Mouse (Mus musculus) cerebellum, postnatal 36 days (tissue): ENCODE measurements around the gene Slc25a44.
A peak's percentile ranks its signal among the peaks of the same experiment; 100 is the strongest.

ENCODE experiments used
- DNase-seq, 2 experiments: peaks; one replicate each; pipeline ENCODE4 v3.0.0; 2021 to 2022; ENCODE audit warnings: mixed read lengths in 2 of 2

Gene Slc25a44

DNA sequence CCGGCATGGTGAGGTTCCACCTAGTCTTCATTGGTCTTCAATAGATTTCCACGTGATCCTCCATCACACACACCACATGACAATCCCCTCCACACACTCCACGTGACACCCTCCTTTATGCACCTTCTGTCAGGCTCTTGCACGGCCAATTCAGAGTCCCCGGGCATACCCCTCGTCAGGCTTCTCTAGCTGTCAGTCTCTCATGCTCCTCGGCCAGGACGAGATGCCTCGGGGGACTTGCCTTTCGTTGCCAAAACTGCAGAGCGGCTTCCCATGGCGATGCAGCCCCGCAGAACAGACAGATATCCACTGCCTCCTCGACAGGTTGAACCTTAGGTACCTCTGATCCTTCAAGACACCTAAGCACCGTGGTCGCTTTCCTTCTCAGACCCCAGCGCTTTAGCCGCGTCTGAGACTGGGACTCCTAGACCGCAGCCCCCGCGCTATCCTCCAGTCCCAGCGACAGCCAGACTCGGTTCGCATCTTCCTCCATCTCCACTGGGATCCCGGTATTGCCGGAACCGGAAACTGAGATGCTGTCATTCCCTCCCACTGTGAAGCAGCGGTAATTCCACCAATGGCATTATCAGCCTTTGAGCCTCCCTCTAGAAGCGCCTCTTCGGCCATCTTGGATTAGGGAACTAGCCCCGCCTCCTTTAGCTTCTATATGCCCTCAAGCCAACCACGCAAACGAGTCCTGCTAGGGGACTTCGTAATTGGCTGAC, at the start of gene Slc25a44:
Slc25a44 (minus strand) TSS at position 535 of the 725 bp plus-strand sequence.
- peak; percentile 92 to 95 for DNase-seq

DNA sequence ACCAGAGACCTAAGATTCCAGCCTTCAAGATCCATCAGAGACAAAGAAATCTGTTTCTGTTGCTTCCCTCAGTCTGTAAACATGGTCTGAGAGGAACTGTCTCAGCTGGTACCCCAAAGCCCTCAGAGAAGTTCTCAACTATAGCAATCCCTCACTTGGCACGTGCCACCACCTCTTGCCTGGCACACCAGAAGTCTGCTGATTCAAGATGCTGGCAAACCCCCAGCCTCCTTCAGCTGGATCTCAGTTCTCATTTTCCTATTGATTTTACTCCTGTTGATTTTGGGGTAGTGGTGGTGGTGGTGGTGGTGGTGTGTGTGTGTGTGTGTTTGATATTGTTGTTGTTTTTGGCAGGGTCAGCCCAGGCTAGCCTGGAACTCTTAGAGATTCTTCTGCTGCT, 48.6 kb upstream of the Slc25a44 start:
- no peak for DNase-seq

DNA sequence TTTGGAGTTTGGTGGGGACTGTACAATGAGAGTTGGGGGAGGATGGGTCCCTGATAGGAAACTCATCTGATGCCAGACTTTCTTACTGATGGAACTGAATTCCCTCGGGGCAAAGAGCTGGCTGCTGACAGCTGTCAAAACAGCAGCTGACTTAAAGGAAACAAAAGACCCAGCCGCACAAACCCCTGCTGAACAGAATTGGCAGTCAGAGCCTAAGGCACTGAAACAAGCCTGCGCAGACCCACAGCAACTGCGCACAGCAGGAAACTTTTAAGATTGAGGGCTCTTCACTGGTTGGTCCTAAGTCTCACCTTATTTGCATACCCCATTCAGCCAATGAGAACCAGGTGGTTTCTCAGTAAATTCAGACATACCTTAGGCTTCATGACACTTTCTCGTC, 48.1 kb upstream of the Slc25a44 start:
- DNase-seq = no peak

DNA sequence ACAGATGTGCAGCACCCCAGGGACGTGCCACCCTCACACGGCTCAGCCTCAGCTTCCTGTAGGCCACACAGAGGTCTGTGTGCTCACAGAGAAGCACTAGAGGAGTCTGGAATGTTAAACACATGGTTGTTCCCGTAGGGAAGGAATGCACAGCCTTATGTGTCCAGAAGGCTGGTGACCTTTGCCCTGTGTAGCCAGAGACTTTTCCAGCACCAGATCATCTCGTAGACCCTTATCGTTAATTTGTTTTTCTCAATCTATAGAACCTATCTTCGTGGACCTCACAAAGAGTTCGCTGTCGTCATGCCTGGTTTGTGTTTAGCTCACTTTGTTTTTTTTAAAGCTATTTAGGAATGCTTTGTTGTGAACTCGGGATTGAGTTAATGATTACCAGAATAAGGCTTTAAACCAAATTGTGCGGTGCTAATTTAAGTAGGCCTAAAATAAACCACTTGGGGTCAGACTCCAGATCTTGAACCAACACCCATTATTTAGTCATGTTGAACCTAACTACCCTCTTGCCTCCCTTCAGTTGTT, 46.1 kb upstream of the Slc25a44 start:
- DNase-seq = no peak

DNA sequence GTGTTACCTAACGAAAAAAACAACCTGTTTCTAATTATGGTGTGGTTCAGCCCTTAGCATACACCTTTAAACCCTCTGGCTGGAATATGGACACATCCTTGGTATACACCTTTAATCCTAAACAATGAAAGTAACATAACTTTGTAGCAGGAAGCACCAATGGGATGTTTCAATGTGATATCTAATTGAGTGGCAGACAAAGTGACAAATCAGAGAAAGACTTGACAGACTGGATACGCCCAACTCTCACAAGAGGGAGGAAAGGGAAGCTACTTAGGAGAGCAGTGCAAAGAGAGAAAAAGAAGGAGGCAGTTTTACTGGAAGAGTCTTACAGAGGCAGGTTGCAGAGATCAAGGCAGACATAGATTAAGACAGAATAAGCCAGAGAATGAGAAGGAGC, 44.5 kb upstream of the Slc25a44 start:
- no peak for DNase-seq

DNA sequence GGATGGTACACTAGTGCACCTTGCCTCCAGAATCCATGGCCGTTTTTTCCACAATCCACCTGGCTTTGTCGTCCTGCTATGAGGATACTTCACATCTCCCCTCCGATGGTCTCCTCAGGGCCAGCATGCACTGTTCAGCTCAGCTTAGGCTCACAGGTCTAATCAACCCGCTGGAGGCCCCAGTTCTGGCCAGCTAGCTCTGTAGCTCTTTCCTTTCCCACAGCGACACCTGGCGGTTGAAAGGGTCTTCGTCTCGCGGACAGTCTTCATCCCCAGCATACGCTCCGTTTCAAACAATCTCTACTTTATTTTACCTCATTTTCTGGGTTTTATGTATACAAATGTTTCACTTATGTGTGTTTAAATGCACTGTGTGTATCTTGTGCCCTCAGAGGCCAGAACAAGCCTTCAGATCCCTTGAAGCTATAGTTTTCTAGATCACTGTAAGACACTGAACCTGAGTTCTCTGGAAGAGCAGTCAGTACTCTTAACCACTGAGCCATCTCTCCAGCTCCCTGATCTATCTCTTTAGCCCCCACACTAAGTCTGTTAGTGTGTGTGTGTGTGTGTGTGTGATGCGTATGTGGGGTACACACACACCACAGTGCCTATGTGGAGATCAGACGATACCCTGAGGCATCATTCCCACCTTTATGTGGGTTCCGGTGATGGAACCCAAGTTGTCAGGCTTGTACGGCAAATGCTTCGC, 42.3 kb upstream of the Slc25a44 start:
- DNase-seq = peak; percentile 88 to 93

DNA sequence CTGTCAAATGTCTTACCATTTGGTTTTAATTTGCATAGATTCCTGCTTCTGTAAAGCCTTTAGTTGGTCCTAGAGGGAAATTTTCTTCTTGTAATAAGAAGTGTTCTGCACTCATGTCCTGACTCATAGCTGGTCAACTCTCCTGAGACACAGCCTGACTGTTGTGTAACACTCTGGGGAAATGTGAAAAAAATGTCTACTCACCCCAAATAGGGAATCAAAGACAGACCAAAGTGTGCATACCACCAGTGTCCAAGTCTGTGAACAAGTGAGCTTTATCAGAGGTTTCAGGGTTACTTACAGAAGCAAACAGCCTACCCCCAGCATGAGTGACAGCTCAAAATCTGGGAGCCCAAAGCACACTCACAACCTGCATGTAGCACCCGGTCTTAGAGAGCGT, 40.2 kb upstream of the Slc25a44 start:
- no peak for DNase-seq

DNA sequence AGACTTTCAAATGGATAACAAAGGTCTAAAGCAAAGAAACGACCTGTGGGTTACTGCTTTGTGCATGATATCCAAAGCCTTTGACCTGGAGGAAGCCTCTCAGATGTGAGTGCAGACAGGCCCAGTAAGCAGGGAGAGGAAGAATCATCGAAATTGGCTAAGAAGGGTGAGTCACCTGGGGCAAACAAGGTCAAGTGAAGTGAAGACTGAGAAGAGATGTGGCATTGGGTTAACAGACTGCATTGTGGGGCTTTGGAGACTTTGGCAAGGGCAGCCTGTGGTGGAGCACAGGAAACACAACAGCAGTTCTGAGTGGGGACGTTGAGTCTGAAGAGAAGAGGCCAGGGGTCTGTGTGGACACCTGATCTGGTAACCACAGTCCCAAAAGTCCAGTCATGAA, 39.5 kb upstream of the Slc25a44 start:
- no peak for DNase-seq

DNA sequence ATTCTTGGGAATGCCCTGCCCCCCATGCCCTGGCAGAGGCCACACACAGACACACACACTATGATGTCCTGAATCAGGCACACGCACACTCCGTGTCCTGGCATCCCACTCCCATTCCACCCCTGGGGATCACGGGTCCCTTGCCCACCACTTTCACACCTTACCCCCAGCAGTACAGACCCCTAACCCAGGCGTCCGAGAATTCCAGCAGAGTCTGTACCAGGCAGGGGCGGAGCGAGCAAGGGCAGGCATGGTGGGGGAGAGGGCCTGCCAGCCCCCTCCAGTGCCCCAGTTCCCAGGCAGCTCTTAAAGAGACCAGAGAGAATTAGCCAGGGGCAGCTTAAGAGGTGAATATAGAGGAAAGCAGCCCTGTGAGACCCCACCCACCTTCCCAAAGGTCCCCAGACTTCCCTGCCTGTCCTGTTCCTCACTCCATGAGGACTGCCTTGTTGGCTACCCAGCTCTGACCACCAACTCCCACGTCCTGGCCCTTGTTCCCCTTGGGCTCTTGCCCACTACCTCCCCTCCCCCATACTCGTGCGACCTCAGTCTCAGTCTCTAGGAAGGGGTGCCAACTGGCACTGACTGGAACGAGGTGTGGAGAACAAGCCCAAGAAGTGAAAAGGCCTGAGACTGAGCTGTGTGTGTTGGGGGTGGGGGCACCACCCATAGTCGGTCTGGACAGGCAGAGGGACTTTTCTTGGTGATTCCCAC, 36.2 kb upstream of the Slc25a44 start, which contains the start of gene Sema4a:
Sema4a (minus strand) TSS at position 200 of the 714 bp plus-strand sequence.
- DNase-seq = no peak

DNA sequence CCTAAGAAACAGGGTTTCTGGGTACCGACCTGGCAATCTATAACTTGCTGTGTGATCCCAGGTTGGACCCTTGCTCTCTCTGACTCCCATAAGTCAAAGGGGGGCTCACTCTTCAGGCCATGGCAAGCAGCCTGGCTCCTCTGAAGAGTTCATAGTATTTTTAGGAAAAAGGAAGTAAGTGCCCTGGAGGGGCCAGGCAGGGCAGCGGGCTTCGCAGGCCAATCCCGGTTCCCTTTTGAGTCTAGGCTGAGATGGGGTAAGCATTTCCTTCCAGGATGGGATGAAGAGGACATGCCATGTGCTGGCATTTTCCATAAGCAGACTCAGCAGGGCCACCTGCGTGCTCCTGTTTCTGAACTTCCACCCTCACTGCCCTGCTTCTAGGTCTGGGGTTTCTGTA, 35.1 kb upstream of the Slc25a44 start:
- no peak for DNase-seq

DNA sequence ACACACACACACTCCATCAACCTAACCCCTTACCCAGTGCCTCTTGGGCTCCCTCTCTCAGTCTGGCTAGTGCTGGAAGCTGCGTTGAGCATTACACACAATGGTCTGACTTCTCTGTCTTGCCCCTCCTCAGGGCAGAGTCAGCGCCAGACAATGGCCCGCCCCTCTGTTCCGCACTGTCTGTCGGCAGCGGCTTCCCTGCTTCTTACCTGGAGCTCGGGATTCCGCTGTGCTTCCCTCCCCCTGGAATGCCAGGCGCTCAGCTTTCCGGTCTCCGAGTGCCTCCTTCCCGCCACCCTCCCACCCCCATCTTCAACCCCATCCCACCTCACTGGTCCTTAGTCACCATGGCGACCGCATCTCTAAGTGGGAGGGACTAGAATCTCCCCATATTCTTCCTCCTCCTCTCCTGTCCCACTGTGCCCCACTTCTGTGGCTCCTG, 33.9 kb upstream of the Slc25a44 start:
- DNase-seq = no peak

DNA sequence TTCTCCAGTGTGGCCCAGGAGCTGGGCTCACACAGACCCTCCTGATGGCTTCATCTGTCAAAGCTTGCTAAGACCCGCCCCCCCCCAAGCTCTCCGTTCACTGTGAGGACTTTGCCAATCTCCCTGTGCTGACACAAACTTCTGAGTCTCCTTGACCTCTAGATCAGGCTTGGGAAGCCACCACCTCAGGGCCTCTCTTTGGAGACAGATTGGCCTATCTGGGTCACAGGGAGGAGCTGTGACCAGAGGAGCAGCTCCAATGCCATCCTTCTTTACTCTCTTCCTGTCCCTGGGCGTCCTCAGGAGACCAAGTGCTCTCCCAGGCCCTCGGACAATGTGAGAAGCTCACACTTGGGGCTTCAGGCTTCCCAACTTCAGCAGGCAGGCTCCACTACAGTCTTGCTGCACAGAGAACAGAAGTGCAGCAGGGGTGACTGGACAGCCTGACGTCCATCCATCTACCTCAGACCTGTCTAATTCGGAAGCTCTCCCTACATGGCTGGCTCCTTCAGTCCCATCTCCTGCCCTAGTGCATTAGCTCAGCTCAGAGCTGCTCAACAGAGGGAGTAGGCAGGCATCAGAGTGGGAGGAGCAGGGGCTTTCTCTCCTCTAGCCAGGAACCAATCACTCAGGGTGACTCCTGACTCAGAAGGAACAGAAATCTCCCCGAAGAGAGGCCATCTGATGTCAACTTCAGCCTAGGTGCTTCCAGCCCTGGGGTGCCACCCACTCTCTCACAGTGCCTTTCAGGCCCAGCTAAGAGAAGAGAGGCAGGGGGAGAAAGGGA, 32.0 kb upstream of the Slc25a44 start:
- no peak for DNase-seq

DNA sequence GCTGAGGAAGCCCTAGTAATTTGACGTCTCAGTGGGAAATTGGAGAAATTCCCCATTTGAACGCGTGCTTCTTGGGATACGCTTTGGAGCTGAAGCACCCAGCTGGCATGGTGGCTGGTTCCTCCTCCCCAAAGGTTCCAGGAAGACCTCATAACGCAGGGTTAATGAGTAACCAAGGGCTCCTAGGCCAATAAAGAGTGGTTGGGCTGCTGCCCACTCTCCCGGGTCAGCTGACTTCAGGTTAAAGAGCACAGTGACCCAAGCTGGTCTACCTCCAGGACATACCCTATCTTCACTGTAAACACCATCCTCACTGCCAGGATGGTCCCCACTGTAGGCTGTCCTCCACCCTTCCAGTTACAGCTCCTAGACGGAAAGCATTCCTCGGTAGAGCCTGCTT, 31.4 kb upstream of the Slc25a44 start:
- DNase-seq = no peak

DNA sequence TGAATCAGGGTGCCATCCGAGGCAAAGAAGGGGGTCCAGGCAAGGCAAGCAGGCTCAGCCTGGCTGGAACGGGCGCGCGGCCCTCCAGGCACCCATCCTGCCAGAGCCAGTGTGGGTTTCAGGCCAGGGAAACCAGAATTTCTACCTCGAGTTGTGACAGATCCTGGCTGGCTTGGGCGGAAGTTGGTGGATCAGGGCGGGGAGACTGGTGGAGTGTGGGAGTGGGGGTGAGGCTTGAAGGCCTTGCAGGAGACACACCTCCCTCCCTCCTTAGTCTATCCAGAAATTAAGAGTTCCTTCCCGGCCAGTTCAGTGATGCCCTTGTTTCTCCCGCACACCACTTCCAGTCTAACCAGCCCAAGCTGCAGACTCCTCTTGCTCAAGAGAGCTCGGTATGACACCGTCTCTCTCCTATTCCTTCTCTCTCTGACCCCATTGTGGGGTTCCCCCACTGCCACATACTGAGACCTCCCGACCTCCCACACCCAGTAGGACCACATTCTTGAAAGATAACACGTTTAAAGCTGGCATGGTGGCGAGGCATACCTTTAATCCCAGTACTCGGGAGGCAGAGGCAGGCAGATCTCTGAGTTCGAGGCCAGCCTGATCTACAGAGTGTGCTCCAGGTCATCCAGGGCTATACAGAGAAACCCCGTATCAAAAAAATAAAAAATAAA, 30.8 kb upstream of the Slc25a44 start:
- DNase-seq = no peak

DNA sequence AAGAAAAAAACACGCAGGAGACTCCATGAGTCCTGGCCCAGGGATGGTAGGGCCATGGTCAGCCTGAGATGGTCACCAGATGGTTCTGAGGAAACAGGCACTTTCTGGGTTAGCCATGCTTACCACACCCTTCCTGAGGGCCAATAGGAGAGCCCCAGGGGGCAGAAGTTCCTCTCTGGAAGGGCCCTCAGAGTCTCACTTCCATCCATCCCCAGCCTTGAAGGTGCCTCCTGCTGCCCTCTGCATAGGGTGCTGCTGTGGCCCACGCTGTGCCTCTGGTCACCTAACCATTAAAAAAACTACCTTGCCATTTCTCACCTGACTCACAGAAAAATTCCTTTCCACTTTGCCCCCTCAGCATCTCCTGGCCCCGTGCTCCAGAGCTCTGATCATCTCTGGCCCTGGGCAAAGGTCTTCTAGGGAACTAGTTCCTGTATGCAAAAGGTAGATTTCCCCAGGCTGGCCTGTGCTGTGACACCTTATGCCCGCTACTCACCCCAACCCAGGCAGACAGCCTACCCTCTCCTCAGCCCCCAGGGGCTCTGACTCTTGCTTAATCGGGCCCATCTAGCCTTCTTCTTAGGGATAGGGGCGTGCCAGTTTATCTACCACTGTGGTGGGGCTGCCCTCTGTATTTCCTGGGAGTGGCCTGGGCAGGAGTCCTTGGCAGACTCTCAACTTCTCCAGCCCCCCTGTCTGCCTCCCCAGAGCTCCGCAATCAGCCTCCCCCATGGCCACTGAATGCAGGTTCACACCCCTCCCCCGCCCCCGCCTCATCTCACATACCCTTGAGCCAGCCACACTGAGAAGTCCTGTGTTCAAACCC, 30.0 kb upstream of the Slc25a44 start:
- no peak for DNase-seq

DNA sequence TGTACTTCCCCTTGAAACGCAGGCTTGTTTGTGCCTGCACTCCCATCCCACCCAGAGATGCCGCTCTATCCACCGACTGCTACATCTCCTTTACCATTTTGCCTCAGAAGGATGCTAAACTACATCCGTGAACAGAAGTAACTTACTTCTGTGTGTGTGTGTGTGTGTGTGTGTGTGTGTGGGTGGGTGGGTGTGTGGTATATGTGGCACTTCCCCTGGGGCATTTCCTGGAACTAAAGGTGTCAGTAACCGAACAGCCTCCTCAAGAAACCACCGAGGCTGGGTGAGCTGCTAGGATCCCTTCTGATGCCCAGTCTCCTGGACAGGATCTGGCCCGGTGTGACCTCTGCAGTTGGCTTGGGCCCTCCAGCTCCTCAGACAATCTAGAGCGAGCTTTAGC, 29.0 kb upstream of the Slc25a44 start:
- DNase-seq = no peak

DNA sequence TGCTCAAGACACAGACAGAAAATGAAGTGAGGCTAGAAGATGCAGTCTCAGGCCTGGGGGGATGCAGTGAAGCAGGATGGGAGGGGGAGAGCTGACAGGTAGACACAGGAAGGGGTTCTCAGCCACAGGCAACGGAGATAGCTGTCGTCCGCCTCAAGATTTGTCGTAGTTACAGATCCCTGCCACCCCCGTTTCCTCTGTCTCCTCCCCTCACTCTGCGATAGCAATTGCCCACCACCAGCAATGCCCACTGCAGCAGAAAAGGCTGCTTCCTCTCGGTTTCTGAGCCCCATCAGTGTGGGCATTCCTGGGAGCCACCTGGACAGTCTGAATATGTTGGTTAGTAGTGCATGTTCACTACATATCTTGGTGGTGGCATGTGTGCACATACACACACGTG, 28.4 kb upstream of the Slc25a44 start:
- no peak for DNase-seq

DNA sequence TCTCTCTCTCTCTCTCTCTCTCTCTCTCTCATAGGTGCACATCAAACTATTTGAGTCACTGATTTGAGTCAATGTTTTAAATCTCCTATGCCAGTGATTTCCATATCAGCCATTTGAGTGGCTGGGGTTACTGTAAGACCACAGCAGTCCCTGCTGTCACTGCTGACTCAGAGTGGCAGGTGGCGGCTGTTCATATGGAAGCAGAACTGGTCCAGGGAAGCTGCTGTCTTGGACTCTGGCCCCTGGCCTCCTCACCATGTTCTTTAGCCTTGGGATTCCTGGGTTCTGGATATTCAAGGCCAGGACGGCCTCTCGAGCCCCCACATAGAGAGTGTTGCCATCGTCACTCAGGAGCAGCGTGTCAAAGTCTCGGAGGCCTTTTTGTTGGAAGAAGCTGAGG, 27.8 kb upstream of the Slc25a44 start:
- peak; percentile 39 to 50 for DNase-seq

DNA sequence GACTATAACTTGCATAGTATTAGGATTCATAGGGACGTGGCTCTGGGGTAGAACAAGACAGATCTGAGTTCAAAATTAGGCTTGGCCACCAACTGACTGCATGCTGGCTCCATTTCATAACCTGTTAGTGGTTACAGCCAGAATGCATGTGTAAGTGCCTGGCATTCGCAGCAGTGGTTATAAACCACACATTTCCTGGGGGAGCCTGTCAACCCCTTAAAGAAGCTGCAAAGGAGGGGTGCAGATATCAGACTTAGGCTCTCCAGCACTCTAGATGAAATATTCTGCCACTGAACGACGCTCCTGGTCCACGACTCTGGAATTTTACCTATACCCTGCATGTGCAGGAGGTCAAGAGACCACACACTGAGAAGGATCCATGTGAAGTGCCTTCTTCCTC, 27.3 kb upstream of the Slc25a44 start:
- no peak for DNase-seq

DNA sequence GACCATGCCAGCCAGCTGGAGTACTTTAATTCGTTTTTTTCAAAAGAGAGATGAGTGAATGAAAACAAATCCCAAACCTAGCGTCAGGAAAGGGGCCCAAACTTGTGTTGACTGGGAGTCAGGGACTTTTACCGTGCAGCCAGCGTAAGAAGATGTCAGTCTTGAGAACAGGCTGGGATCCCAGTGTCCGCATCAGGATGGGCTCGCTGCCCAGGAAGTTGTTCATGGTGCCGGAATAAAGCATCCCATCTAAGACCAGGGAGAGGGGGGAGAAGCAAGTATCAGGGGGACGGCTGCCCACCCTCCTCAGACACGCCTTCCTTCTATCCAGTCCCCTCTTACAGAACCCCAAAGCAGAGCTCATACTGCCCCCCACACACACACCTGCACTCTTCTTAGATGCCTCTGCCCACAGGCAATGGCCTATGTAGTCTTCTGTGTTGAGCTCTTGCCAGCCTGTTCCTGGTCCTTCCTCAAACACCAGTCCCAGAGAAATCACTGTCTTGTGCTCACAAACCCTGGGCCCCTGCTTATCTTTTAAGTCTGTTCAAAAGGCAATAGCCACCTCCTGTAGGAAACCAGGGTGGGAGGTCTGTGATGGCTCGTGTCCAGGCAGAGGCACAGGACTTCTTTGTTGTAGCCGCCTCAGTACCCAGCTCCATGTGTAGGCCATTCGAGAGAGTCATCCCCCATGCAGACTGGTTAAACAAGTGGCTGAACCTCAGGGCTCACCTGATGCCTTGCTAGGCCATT, 25.6 kb upstream of the Slc25a44 start:
- no peak for DNase-seq
